Mouse (Mus musculus) neural tube, embryonic 14.5 days (tissue): ENCODE results near the gene Sptbn2. TPM values are rescaled to one million over a fixed set of nuclear protein-coding genes. Genes with fewer than 3 reads are reported as not detected.

Source experiments
- ATAC-seq: fragments of 200-750 bp; cut with Nextera tagmentation; 2 replicates; pipeline ENCODE4 v1.8.0; 2017; ENCODE audit warnings: low read depth, mild to moderate bottlenecking, moderate TSS enrichment, moderate library complexity
- H3K27ac ChIP-seq: fragments of 300-500 bp; sonication (generic); 2 replicates; pipeline ENCODE4 v1.5.1; 2014; ENCODE audit warnings: low read depth, mild to moderate bottlenecking, control low read depth, low read length, moderate library complexity, mixed read lengths
- H3K27me3 ChIP-seq: fragments of 300-500 bp; sonication (generic); 2 replicates; pipeline ENCODE4 v1.6.1; 2014; ENCODE audit warnings: low read length; ENCODE audit not compliant: control insufficient read depth, insufficient read depth
- H3K36me3 ChIP-seq: fragments of 300-500 bp; sonication (generic); 2 replicates; pipeline ENCODE4 v1.6.1; 2014; ENCODE audit warnings: low read length, mixed read lengths; ENCODE audit not compliant: control insufficient read depth, insufficient read depth
- H3K4me1 ChIP-seq: fragments of 300-500 bp; sonication (generic); 2 replicates; pipeline ENCODE4 v1.6.1; 2014; ENCODE audit warnings: low read length; ENCODE audit not compliant: control insufficient read depth, insufficient read depth
- H3K4me2 ChIP-seq: fragments of 300-500 bp; sonication (generic); 2 replicates; pipeline ENCODE4 v1.6.1; 2014; ENCODE audit warnings: mild to moderate bottlenecking, low read depth, low read length, control low read depth
- H3K4me3 ChIP-seq: fragments of 300-500 bp; sonication (generic); 2 replicates; pipeline ENCODE4 v1.5.1; 2014; ENCODE audit warnings: low read depth, low read length, control low read depth, mixed read lengths
- H3K9ac ChIP-seq: fragments of 300-500 bp; sonication (generic); replicated peaks from 2 replicates; pipeline ENCODE4 v1.6.1; 2014; ENCODE audit warnings: low read depth, mild to moderate bottlenecking, control low read depth, low read length, mixed read lengths
- H3K9me3 ChIP-seq: fragments of 300-500 bp; sonication (generic); 2 replicates; pipeline ENCODE4 v1.6.1; 2016; ENCODE audit warnings: low read length; ENCODE audit not compliant: control insufficient read depth
- WGBS: fragments of 180-500 bp; shearing (Covaris S2); extraction: QIAGEN DNeasy Blood & Tissue Kit; methylation state at CpG from one replicate; pipeline ENCODE4 v1.1.7; 2014; 5-methylcytosine and 5-hydroxymethylcytosine counted together
- polyA plus RNA-seq: library from polyadenylated mRNA; unstranded; fragments of >200 nt; fragmentation: Nextera tagmentation; extraction: Ambion mirVana; gene quantifications from 2 replicates; pipeline ENCODE4 v1.2.1, GENCODE M21; 2014

The Sptbn2 gene
- polyA plus RNA-seq, 1 experiment from 2014 or later: 34.7 TPM

- peaks cover 17% of the 10 kb centered on the region; the same call in 1 of the 2 replicates for H3K4me1 ChIP-seq
- H3K27me3 ChIP-seq: no peaks in the 10 kb centered on the region
- 94% methylated on average over 2 of the region's 2 CpGs for WGBS
- H3K36me3 ChIP-seq: no peaks in the 10 kb centered on the region; the same call in none of the 2 replicates
- no peak overlapping the region for H3K27ac ChIP-seq
- no peak overlapping the region for H3K9ac ChIP-seq
- ATAC-seq: no peak
- no peaks in the 10 kb centered on the region for H3K9me3 ChIP-seq
- no peak overlapping the region for H3K4me2 ChIP-seq
- no peak overlapping the region for H3K4me3 ChIP-seq
Measured at GRCm38 (mm10) chr19:4717281-4717680, 6.3 kb downstream of the Sptbn2 start.

- Histone ChIP-seq H3K4me1 (peaks cover 13% of the 10 kb centered on the region; the same call in 1 of the 2 replicates), H3K9ac (no peak overlapping the region), H3K27ac (no peak overlapping the region), H3K9me3 (no peaks in the 10 kb centered on the region), H3K36me3 (peaks cover 3% of the 10 kb centered on the region), H3K27me3 (no peaks in the 10 kb centered on the region), H3K4me2 (no peak overlapping the region), H3K4me3 (no peak overlapping the region)
- 36% methylated on average over 12 of the region's 12 CpGs for WGBS
- ATAC-seq: no peak
Measured at GRCm38 (mm10) chr19:4718716-4719115, 7.7 kb downstream of the Sptbn2 start.

- no peak for ATAC-seq
- no peaks in the 10 kb centered on the region for H3K9me3 ChIP-seq
- no peak overlapping the region for H3K27ac ChIP-seq
- no peak overlapping the region for H3K9ac ChIP-seq
- H3K4me2 ChIP-seq: no peak overlapping the region
- no peak overlapping the region for H3K4me3 ChIP-seq
- H3K27me3 ChIP-seq: no peaks in the 10 kb centered on the region
- 24% methylated on average over 5 of the region's 5 CpGs for WGBS
- H3K4me1 ChIP-seq: 0 out of 2 replicates have a peak, but pooled peaks cover 10% of the 10 kb centered on the region
- H3K36me3 ChIP-seq: peaks cover 9% of the 10 kb centered on the region
Measured at GRCm38 (mm10) chr19:4719351-4719764, 8.4 kb downstream of the Sptbn2 start.

GRCm38 (mm10) chr19:4720112-4720511, 9.1 kb downstream of the Sptbn2 start:
- Histone ChIP-seq H3K27me3 (no peaks in the 10 kb centered on the region), H3K9ac (no peak overlapping the region), H3K36me3 (peaks cover 11% of the 10 kb centered on the region), H3K4me2 (no peak overlapping the region), H3K9me3 (no peaks in the 10 kb centered on the region), H3K4me1 (0 out of 2 replicates have a peak, but pooled peaks cover 3% of the 10 kb centered on the region), H3K4me3 (no peak overlapping the region), H3K27ac (no peak overlapping the region)
- WGBS: 78% methylated on average over 15 of the region's 15 CpGs
- ATAC-seq: no peak

GRCm38 (mm10) chr19:4720671-4721244, 9.8 kb downstream of the Sptbn2 start:
- Histone ChIP-seq H3K4me2 (no peak overlapping the region), H3K9ac (no peak overlapping the region), H3K4me1 (0 out of 2 replicates have a peak, but pooled peaks cover 3% of the 10 kb centered on the region), H3K4me3 (no peak overlapping the region), H3K27me3 (no peaks in the 10 kb centered on the region), H3K27ac (no peak overlapping the region), H3K9me3 (no peaks in the 10 kb centered on the region), H3K36me3 (peaks cover 14% of the 10 kb centered on the region)
- no peak for ATAC-seq
- 22% methylated on average over 11 of the region's 11 CpGs for WGBS

- H3K27ac ChIP-seq: no peak overlapping the region
- H3K36me3 ChIP-seq: peaks cover 67% of the 10 kb centered on the region
- H3K4me2 ChIP-seq: no peak overlapping the region
- H3K4me1 ChIP-seq: no peaks in the 10 kb centered on the region
- no peak overlapping the region for H3K9ac ChIP-seq
- H3K27me3 ChIP-seq: no peaks in the 10 kb centered on the region
- ATAC-seq: no peak
- 93% methylated on average over 9 of the region's 9 CpGs for WGBS
- no peaks in the 10 kb centered on the region for H3K9me3 ChIP-seq
- no peak overlapping the region for H3K4me3 ChIP-seq
Measured at GRCm38 (mm10) chr19:4729186-4729585, 18.2 kb downstream of the Sptbn2 start.

GRCm38 (mm10) chr19:4733052-4733451, 22.1 kb downstream of the Sptbn2 start:
- Histone ChIP-seq H3K4me3 (no peak overlapping the region), H3K4me1 (no peaks in the 10 kb centered on the region), H3K9ac (no peak overlapping the region), H3K27me3 (no peaks in the 10 kb centered on the region), H3K9me3 (no peaks in the 10 kb centered on the region), H3K4me2 (no peak overlapping the region), H3K36me3 (peaks cover 61% of the 10 kb centered on the region), H3K27ac (no peak overlapping the region)
- no peak for ATAC-seq
- WGBS: 90% methylated on average over 3 of the region's 3 CpGs

GRCm38 (mm10) chr19:4737866-4738265, 26.9 kb downstream of the Sptbn2 start:
- no peak for ATAC-seq
- Histone ChIP-seq H3K36me3 (peaks cover 74% of the 10 kb centered on the region), H3K4me2 (no peak overlapping the region), H3K27me3 (no peaks in the 10 kb centered on the region), H3K4me3 (no peak overlapping the region), H3K4me1 (no peaks in the 10 kb centered on the region), H3K9me3 (no peaks in the 10 kb centered on the region), H3K27ac (no peak overlapping the region), H3K9ac (no peak overlapping the region)
- 88% methylated on average over 13 of the region's 13 CpGs for WGBS

GRCm38 (mm10) chr19:4739053-4739452, 28.1 kb downstream of the Sptbn2 start:
- ATAC-seq: no peak
- H3K4me1 ChIP-seq: no peaks in the 10 kb centered on the region
- no peak overlapping the region for H3K4me2 ChIP-seq
- no peak overlapping the region for H3K27ac ChIP-seq
- H3K27me3 ChIP-seq: no peaks in the 10 kb centered on the region
- H3K36me3 ChIP-seq: peaks cover 66% of the 10 kb centered on the region
- H3K9ac ChIP-seq: no peak overlapping the region
- WGBS: 93% methylated on average over 11 of the region's 11 CpGs
- H3K9me3 ChIP-seq: no peaks in the 10 kb centered on the region
- no peak overlapping the region for H3K4me3 ChIP-seq
